Mouse (Mus musculus): Measurements from ENCODE around the gene Tom1l2. TPM values are rescaled to one million over a fixed set of nuclear protein-coding genes. Genes with fewer than 3 reads are reported as not detected.

The Tom1l2 gene
- polyA plus RNA-seq, 1 experiment from 2014 or later = 31.3 TPM

DNA sequence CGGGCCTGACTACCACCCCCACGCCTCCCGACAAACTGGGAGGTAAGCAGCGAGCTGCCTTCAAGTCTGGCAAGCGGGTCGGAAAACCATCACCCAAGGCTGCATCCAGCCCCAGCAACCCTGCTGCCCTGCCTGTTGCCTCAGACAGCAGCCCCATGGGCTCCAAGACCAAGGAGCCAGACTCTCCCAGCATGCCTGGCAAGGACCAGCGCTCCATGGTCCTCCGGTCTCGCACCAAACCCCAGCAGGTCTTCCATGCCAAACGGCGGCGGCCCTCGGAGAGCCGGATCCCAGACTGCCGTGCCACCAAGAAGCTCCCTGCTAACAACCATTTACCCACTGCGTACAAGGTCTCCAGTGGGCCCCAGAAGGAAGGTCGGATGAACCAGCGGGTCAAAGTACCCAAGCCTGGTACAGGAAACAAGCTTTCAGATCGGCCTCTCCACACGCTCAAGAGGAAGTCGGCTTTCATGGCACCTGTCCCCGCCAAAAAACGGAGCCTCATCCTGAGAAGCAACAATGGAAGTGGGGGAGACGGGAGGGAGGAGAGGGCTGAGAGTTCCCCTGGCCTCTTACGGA, 164.3 kb downstream of the Tom1l2 start:
- Histone ChIP-seq H3K27ac (no peak overlapping the region), H3K27me3 (no peaks in the 10 kb centered on the region), H3K4me2 (no peak overlapping the region), H3K9me3 (no peaks in the 10 kb centered on the region), H3K9ac (no peak overlapping the region), H3K36me3 (replicated peaks) (peaks cover 84% of the 10 kb centered on the region), H3K4me3 (replicated peaks) (no peak overlapping the region), H3K4me1 (peaks cover 28% of the 10 kb centered on the region)
- ATAC-seq (ENCODE audit: low FRiP score) = no peak
- WGBS = 92% methylated on average over 25 of the region's 25 CpGs

DNA sequence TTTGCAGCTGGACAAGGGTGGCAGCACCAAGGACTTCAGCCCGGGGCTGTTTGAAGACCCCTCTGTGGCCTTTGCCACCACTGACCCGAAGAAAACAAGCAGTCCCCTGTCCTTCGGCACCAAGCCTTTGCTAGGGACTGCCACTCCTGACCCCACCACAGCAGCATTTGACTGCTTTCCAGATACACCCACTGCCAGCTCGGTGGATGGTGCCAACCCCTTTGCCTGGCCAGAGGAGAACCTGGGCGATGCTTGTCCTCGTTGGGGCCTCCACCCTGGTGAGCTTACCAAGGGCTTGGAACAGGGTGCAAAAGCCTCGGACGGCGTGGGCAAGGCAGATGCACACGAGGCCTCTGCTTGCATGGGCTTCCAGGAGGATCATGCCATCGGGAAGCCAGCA, 165.6 kb downstream of the Tom1l2 start:
- no peak overlapping the region for H3K27ac ChIP-seq
- H3K4me2 ChIP-seq = no peak overlapping the region
- no peaks in the 10 kb centered on the region for H3K9me3 ChIP-seq
- H3K36me3 ChIP-seq (replicated peaks) = peaks cover 71% of the 10 kb centered on the region
- no peak for ATAC-seq (ENCODE audit: low FRiP score)
- H3K4me3 ChIP-seq (replicated peaks) = no peak overlapping the region
- peaks cover 38% of the 10 kb centered on the region for H3K4me1 ChIP-seq
- H3K27me3 ChIP-seq = no peaks in the 10 kb centered on the region
- 93% methylated on average over 11 of the region's 11 CpGs for WGBS
- H3K9ac ChIP-seq = no peak overlapping the region

DNA sequence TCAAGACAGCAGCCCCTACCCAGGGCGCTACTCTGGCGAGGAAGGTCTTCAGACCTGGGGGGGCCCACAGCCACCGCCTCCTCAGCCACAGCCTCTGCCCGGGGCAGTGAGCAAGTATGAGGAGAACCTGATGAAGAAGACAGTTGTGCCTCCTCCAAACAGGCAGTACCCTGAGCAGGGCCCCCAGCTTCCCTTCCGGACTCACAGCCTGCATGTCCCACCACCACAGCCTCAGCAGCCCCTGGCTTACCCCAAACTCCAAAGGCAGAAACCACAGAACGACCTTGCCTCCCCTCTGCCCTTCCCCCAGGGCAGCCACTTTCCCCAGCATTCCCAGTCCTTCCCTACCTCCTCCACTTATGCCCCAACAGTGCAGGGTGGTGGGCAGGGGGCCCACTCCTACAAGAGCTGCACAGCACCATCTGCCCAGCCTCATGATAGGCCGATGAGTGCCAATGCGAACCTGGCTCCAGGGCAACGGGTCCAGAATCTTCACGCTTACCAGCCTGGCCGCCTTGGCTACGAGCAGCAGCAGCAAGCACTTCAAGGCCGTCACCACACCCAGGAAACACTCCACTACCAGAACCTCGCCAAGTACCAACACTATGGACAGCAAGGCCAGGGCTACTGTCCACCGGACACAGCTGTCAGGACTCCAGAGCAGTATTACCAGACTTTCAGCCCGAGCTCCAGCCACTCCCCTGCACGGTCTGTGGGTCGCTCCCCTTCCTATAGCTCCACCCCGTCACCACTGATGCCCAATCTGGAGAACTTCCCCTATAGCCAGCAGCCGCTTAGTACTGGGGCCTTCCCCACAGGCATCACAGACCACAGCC, 167.1 kb downstream of the Tom1l2 start:
- peak overlapping the region; percentile 38; the same call in 1 of the 2 replicates for H3K9ac ChIP-seq

DNA sequence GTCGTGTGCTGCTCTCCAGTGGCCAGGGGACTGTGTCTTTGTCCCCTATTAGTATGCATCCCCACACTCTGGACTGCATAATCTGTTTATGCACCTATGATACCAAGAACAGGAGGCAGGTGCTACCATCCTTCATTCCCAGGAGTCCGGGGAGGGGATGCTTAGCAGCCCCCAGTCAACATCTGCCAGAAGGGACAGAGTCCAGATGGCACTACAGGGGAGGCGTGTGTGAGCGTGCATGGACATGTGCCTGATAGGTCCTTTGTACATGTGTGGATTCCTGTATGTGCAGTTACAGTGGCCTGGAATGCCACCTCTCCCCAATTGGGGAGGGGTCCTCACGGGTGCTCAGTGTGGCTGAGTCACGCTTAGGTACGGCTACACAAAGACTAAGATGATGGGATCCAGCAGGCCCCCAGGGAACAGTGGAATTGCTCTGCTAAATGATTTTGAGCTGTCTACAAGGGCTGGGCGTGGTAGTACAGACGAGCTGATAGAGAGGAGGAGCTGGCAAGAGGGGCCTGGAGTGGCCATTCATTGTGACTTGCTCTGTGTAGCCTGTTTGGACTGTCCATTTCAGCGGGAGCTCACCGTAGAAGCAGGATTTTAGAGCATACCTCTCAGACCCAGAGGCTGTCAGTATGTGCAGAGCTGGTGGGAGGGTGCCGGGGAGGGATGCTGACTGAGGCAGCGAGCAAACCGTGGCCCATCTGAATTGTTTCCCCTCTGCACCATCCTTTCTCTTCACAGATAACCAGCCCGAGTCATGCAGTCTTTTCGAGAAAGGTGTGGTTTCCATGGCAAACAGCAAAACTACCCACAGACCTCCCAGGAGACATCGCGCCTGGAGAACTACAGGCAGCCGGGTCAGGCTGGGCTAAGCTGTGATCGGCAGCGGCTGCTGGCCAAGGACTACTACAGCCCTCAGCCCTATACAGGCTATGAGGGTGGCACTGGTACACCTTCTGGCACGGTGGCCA, 168.1 kb downstream of the Tom1l2 start:
- H3K27me3 ChIP-seq = no peaks in the 10 kb centered on the region
- peak; percentile 48 for ATAC-seq (ENCODE audit: low FRiP score)
- peak overlapping the region; percentile 81 for H3K27ac ChIP-seq
- H3K4me2 ChIP-seq = no peak overlapping the region
- peaks cover 57% of the 10 kb centered on the region for H3K4me1 ChIP-seq
- H3K36me3 ChIP-seq (replicated peaks) = peaks cover 47% of the 10 kb centered on the region
- H3K9ac ChIP-seq = peak overlapping the region; percentile 38
- no peak overlapping the region for H3K4me3 ChIP-seq (replicated peaks)
- H3K9me3 ChIP-seq = no peaks in the 10 kb centered on the region
- 49% methylated on average over 22 of the region's 22 CpGs for WGBS

More for the DNA sequence above, 167.1 kb downstream of the Tom1l2 start:
- Histone ChIP-seq H3K4me1 (peaks cover 52% of the 10 kb centered on the region), H3K27me3 (no peaks in the 10 kb centered on the region), H3K27ac (peak overlapping the region; percentile 81), H3K4me3 (replicated peaks) (no peak overlapping the region), H3K9me3 (no peaks in the 10 kb centered on the region), H3K4me2 (no peak overlapping the region), H3K36me3 (replicated peaks) (peaks cover 57% of the 10 kb centered on the region)
- 83% methylated on average over 20 of the region's 20 CpGs for WGBS
- ATAC-seq (ENCODE audit: low FRiP score) = no peak

DNA sequence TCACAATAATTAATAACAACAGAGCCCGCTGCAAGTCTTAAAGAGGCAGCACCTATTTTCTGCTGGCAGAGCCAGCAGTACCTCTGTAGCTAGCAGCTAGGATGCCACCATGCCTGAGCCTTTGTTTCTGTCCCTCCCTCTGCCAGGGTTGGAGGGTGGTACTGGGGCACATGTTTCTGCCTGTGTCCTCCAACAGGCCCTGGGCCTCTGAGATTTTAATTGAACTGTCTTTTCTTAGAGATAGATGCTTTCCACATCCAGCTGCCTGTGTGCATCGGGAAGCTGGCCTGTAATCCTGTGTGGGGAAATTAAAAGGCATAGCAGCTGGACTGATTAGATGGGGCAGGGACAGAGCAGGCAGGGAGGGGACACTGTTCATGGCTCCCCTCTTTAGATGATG, 170.0 kb downstream of the Tom1l2 start:
- H3K4me2 ChIP-seq = no peak overlapping the region; the same call in 1 of the 2 replicates
- WGBS = 50% methylated on average over 2 of the region's 2 CpGs

DNA sequence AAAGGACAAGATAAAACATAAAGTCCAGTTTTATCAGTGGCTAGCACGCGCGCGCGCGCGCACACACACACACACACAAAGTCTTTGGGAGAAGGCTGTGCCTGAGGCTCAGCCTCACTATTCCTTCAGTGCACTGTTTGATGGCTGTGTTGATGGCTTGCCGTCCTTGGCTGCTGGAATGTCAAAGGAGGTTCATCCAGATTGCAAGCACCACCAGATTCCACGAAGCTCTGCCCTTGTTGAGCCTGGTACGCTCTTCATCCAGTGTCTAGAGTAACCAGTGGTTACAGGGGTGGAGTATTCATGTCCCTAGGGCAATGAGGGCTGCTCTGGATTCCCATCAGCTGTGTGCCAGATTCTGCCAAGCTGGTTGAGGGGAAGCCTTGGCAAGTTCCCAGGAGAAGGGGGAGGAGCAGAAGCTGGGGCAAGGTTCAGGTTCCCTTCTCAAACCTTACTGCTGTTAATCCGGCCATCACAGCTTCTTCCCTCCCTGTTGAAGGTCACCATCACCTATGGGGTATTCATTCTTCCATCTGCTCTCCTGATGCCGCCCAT, 170.5 kb downstream of the Tom1l2 start:
- peaks cover 79% of the 10 kb centered on the region for H3K4me1 ChIP-seq
- peak overlapping the region; percentile 9 for H3K9ac ChIP-seq
- peaks cover 22% of the 10 kb centered on the region for H3K36me3 ChIP-seq (replicated peaks)
- H3K27ac ChIP-seq = peak overlapping the region; percentile 81
- H3K4me2 ChIP-seq = no peak overlapping the region; the same call in 1 of the 2 replicates
- no peaks in the 10 kb centered on the region for H3K27me3 ChIP-seq
- H3K9me3 ChIP-seq = no peaks in the 10 kb centered on the region
- no peak overlapping the region for H3K4me3 ChIP-seq (replicated peaks)
- 83% methylated on average over 12 of the region's 12 CpGs for WGBS
- ATAC-seq (ENCODE audit: low FRiP score) = no peak

More for the DNA sequence above, 170.0 kb downstream of the Tom1l2 start:
- H3K27ac ChIP-seq = peak overlapping the region; percentile 81
- H3K4me1 ChIP-seq = peaks cover 74% of the 10 kb centered on the region
- no peaks in the 10 kb centered on the region for H3K27me3 ChIP-seq
- ATAC-seq (ENCODE audit: low FRiP score) = 0 out of 2 replicates have a peak, but pooled peaks have one; percentile 5
- H3K4me3 ChIP-seq (replicated peaks) = no peak overlapping the region
- peaks cover 28% of the 10 kb centered on the region for H3K36me3 ChIP-seq (replicated peaks)
- peak overlapping the region; percentile 9 for H3K9ac ChIP-seq
- no peaks in the 10 kb centered on the region for H3K9me3 ChIP-seq

DNA sequence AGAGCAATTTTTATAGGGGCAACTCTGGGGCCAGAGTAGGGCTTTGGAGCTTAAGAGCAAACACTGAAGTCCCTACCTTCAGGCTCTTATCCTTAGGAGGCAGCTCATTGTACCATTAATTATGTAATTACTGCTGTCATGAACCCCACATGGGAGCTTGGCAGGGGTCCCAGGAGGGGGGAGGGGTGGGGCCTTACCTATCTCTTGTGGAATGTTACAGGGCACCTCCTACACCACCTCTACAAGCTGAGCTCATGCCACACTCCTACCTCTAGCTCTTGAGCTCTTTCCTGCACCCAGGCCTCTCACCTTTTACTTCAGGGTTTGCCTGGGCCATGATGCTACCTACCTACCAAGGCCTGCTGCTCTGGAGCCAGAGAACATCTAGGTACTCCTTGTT, 174.2 kb downstream of the Tom1l2 start:
- Histone ChIP-seq H3K36me3 (replicated peaks) (0 out of 2 replicates have a peak, but pooled peaks cover 4% of the 10 kb centered on the region), H3K9me3 (no peaks in the 10 kb centered on the region), H3K27me3 (0 out of 2 replicates have a peak, but pooled peaks cover 3% of the 10 kb centered on the region), H3K4me3 (replicated peaks) (no peak overlapping the region), H3K27ac (peak overlapping the region; percentile 99; the same call in 1 of the 2 replicates), H3K9ac (no peak overlapping the region; the same call in 1 of the 2 replicates), H3K4me1 (peaks cover 86% of the 10 kb centered on the region), H3K4me2 (peak overlapping the region; percentile 99)
- no peak for ATAC-seq (ENCODE audit: low FRiP score)

GRCm38 (mm10) chr11:60178005-60178404, 174.7 kb downstream of the Tom1l2 start:
- H3K9me3 ChIP-seq = no peaks in the 10 kb centered on the region
- 0 out of 2 replicates have a peak, but pooled peaks cover 4% of the 10 kb centered on the region for H3K36me3 ChIP-seq (replicated peaks)
- peak overlapping the region; percentile 83 for H3K9ac ChIP-seq
- H3K4me2 ChIP-seq = peak overlapping the region; percentile 99
- H3K27ac ChIP-seq = peak overlapping the region; percentile 99
- WGBS = 53% methylated on average over 6 of the region's 6 CpGs
- 0 out of 2 replicates have a peak, but pooled peaks cover 3% of the 10 kb centered on the region for H3K27me3 ChIP-seq
- ATAC-seq (ENCODE audit: low FRiP score) = no peak
- H3K4me3 ChIP-seq (replicated peaks) = peak overlapping the region; percentile 65
- H3K4me1 ChIP-seq = peaks cover 86% of the 10 kb centered on the region

DNA sequence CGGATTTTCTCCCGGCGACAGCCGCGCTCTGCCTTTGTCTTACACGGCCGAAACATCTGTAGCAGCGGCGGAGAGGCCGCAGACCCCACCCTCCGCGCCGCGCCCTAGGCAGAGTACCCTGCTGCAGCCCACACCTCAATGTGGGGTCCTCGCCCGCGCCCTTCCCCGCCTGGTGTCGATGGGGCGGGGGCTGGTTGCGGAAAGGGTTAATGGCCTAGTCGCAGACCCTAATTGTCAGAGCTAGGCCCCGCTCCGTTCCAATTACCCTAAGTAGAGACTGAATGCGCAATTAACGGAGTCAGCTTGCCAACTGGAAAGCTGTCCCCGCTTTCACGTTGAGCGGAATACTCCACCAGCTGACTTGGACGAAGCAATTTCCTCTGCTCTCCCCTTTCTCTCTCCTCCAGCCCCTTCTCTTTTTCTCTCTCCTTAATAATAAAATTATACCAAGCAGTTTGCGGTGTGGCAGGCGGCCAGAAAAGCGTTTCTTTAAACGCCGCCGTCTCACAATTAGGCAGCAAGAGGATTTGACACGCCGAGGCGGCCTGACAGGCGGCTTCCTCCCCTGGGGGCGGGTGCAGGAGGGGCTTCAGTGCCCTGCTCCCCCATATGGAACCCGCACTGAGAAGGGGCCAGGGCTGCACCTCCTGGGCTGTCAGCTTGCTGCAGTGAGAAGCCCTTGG, 175.6 kb downstream of the Tom1l2 start:
- Histone ChIP-seq H3K27ac (peak overlapping the region; percentile 99), H3K9ac (peak overlapping the region; percentile 83), H3K27me3 (0 out of 2 replicates have a peak, but pooled peaks cover 3% of the 10 kb centered on the region), H3K4me1 (peaks cover 85% of the 10 kb centered on the region), H3K4me2 (peak overlapping the region; percentile 99), H3K4me3 (replicated peaks) (peak overlapping the region; percentile 65), H3K36me3 (replicated peaks) (0 out of 2 replicates have a peak, but pooled peaks cover 4% of the 10 kb centered on the region), H3K9me3 (no peaks in the 10 kb centered on the region)
- WGBS = under 1% methylated on average over 42 of the region's 42 CpGs
- peak; percentile 75 for ATAC-seq (ENCODE audit: low FRiP score)

All from forebrain, embryonic 12.5 days (tissue).